Mouse (Mus musculus): ENCODE measurements around the gene Maats1. TPM values are rescaled to one million over a fixed set of nuclear protein-coding genes. Genes with fewer than 3 reads are reported as not detected.

Gene Maats1
- total and polyA plus RNA-seq, 3 experiments: 0.03 TPM; not detected in 2

- Histone ChIP-seq H3K9ac (ENCODE audit: control insufficient read depth, low read depth, low read length, poor library complexity, severe bottlenecking) (peak within 1 kb of the TSS; percentile 99), H3K27ac (ENCODE audit: control insufficient read depth, low read depth, low read length) (peak within 1 kb of the TSS; percentile 97), H3K4me3 (ENCODE audit: control insufficient read depth in 1 of 2, insufficient read depth in 1 of 2, low read depth in 2 of 2, low read length in 2 of 2) (peak within 1 kb of the TSS; percentile 79 to 100), H3K9me3 (replicated peaks; ENCODE audit: insufficient read depth, low read length) (no peaks in the 10 kb centered on the region), H3K4me1 (ENCODE audit: control insufficient read depth in 1 of 2, insufficient read depth in 2 of 2, low read length in 2 of 2) (peaks cover 14 to 18% of the 10 kb centered on the region in 2 experiments), H3K27me3 (ENCODE audit: control insufficient read depth in 1 of 2, insufficient read depth in 2 of 2, low read length in 2 of 2) (no peaks in the 10 kb centered on the region), H3K79me2 (ENCODE audit: control insufficient read depth, insufficient read depth, low read length, poor library complexity) (peaks cover 36% of the 10 kb centered on the region), H3K36me3 (ENCODE audit: control insufficient read depth in 1 of 2, insufficient read depth in 2 of 2, low read length in 2 of 2) (peaks cover 11 to 39% of the 10 kb centered on the region in 2 experiments)
- TF ChIP-seq CHD1 (IDR thresholded peaks at IDR 0.05; ENCODE audit: low read depth, low read length) (no peak), POLR2AphosphoS2 (IDR thresholded peaks at IDR 0.05; ENCODE audit: low read length) (peak; percentile 86; the same call in 1 of the 2 replicates), SIN3A (IDR thresholded peaks at IDR 0.05; ENCODE audit: low read length) (peak; percentile 91), ZKSCAN1 (IDR thresholded peaks at IDR 0.05; ENCODE audit: low read depth, low read length) (no peak), HCFC1 (IDR thresholded peaks at IDR 0.05; ENCODE audit: low read depth, low read length) (peak; percentile 91), RAD21 (IDR thresholded peaks at IDR 0.05; ENCODE audit: low read depth, low read length) (no peak), BHLHE40 (IDR thresholded peaks at IDR 0.05; ENCODE audit: borderline replicate concordance, low read depth, low read length) (no peak), GABPA (IDR thresholded peaks at IDR 0.05; ENCODE audit: low read depth, low read length) (no peak), ZNF384 (IDR thresholded peaks at IDR 0.05; ENCODE audit: low read depth, low read length) (peak; percentile 1; the same call in 1 of the 2 replicates), GATA1 (IDR thresholded peaks at IDR 0.05; ENCODE audit: low read depth, low read length) (no peak), MXI1 (IDR thresholded peaks at IDR 0.05; ENCODE audit: low read depth, low read length) (peak; percentile 85), RCOR1 (IDR thresholded peaks at IDR 0.05; ENCODE audit: low read depth, low read length) (no peak), POLR2A (IDR thresholded peaks at IDR 0.05; ENCODE audit: control insufficient read depth in 1 of 2, insufficient read depth in 1 of 2, low read depth in 1 of 2, low read length in 2 of 2, poor library complexity in 1 of 2) (peak; percentile 77 to 97), TBP (IDR thresholded peaks at IDR 0.05; ENCODE audit: low read depth, low read length) (peak; percentile 92), KAT2A (conservative IDR thresholded peaks at IDR 0.05; ENCODE audit: low read depth, low read length) (peak; percentile 56; the same call in 1 of the 2 replicates), MYC (IDR thresholded peaks at IDR 0.05; ENCODE audit: low read depth, low read length) (peak; percentile 83), POLR2AphosphoS5 (IDR thresholded peaks at IDR 0.05; ENCODE audit: borderline replicate concordance, low read depth, low read length) (no peak), ETS1 (IDR thresholded peaks at IDR 0.05; ENCODE audit: low read depth, low read length) (peak; percentile 72), NRF1 (IDR thresholded peaks at IDR 0.05; ENCODE audit: insufficient read depth, low read depth, low read length, poor library complexity, severe bottlenecking) (peak; percentile 85), CHD2 (IDR thresholded peaks at IDR 0.05; ENCODE audit: low read length) (no peak), NELFE (IDR thresholded peaks at IDR 0.05; ENCODE audit: low read depth, low read length) (peak; percentile 95), MEF2A (IDR thresholded peaks at IDR 0.05; ENCODE audit: extremely low read depth, insufficient replicate concordance, low read depth, low read length, poor library complexity, severe bottlenecking) (no peak), MAX (IDR thresholded peaks at IDR 0.05; ENCODE audit: low read length) (0 out of 2 replicates have a peak, but pooled peaks have one; percentile 24), MAZ (IDR thresholded peaks at IDR 0.05; ENCODE audit: low read depth, low read length) (no peak), EP300 (IDR thresholded peaks at IDR 0.05; ENCODE audit: low read depth in 1 of 2, low read length in 2 of 2) (no peak), ELF1 (IDR thresholded peaks at IDR 0.05; ENCODE audit: low read depth, low read length) (peak; percentile 98)
- DNase-seq (ENCODE audit: low read depth, low spot score): peak; percentile 97
Observed at GRCm38 (mm10) chr16:38346529-38347325, 4.8 kb upstream of the Maats1 start, which contains the start of the genes Cox17 and Gm21987. TSS of gene Cox17 (plus strand) at chr16:38346991. TSS of gene Gm21987 (plus strand) at chr16:38347040.

Measured in MEL (cell line).